Mouse (Mus musculus) forebrain, embryonic 13.5 days (tissue): ENCODE data around the gene Snx25. TPM values are rescaled to one million over a fixed set of nuclear protein-coding genes. Genes with fewer than 3 reads are reported as not detected.

ENCODE experiments used
- ATAC-seq: fragments of 200-750 bp; cut with Nextera tagmentation; 2 replicates; pipeline ENCODE4 v1.8.0; 2017
- H3K27ac ChIP-seq: fragments of 300-500 bp; sonication (generic); 2 replicates; pipeline ENCODE4 v1.5.1; 2015; ENCODE audit warnings: inconsistent platforms, mild to moderate bottlenecking, moderate library complexity
- H3K27me3 ChIP-seq: fragments of 300-500 bp; sonication (generic); 2 replicates; pipeline ENCODE4 v1.6.1; 2015; ENCODE audit warnings: mild to moderate bottlenecking, inconsistent platforms
- H3K36me3 ChIP-seq: fragments of 300-500 bp; sonication (generic); 2 replicates; pipeline ENCODE4 v1.6.1; 2015; ENCODE audit warnings: mild to moderate bottlenecking, inconsistent platforms; ENCODE audit not compliant: poor library complexity, severe bottlenecking
- H3K4me1 ChIP-seq: fragments of 300-500 bp; sonication (generic); 2 replicates; pipeline ENCODE4 v1.6.1; 2015; ENCODE audit warnings: inconsistent platforms
- H3K4me2 ChIP-seq: fragments of 300-500 bp; sonication (generic); 2 replicates; pipeline ENCODE4 v1.6.1; 2015; ENCODE audit warnings: inconsistent platforms, mild to moderate bottlenecking, moderate library complexity
- H3K4me3 ChIP-seq: fragments of 300-500 bp; sonication (generic); 2 replicates; pipeline ENCODE4 v1.5.1; 2015; ENCODE audit warnings: mild to moderate bottlenecking, inconsistent platforms
- H3K9ac ChIP-seq: fragments of 300-500 bp; sonication (generic); 2 replicates; pipeline ENCODE4 v1.6.1; 2015; ENCODE audit warnings: mild to moderate bottlenecking, inconsistent platforms
- H3K9me3 ChIP-seq: fragments of 300-500 bp; sonication (generic); replicated peaks from 2 replicates; pipeline ENCODE4 v1.6.1; 2016; ENCODE audit warnings: inconsistent platforms
- WGBS: fragments of 180-500 bp; shearing (Covaris S2); methylation state at CpG from one replicate; pipeline ENCODE4 v1.1.7; 2015; 5-methylcytosine and 5-hydroxymethylcytosine counted together
- polyA plus RNA-seq: library from polyadenylated mRNA; unstranded; fragments of >200 nt; fragmentation: Nextera tagmentation; extraction: Ambion mirVana; gene quantifications from 2 replicates; pipeline ENCODE4 v1.2.1, GENCODE M21; 2015

Gene Snx25
- polyA plus RNA-seq, 1 experiment from 2014 or later = 3.8 TPM

GRCm38 (mm10) chr8:45999784-46000705 is 151.9 kb downstream of the Snx25 start:
- Histone ChIP-seq H3K27ac (peak overlapping the region; percentile 97), H3K9me3 (no peaks in the 10 kb centered on the region), H3K27me3 (no peaks in the 10 kb centered on the region), H3K4me1 (peaks cover 17% of the 10 kb centered on the region), H3K9ac (peak overlapping the region; percentile 86), H3K36me3 (peaks cover 24% of the 10 kb centered on the region), H3K4me2 (peak overlapping the region; percentile 71), H3K4me3 (peak overlapping the region; percentile 52)
- WGBS = 4% methylated on average over 51 of the region's 55 CpGs
- ATAC-seq = peak; percentile 98

- peak within 1 kb of the TSS; percentile 97 for H3K27ac ChIP-seq
- peak within 1 kb of the TSS; percentile 52 for H3K4me3 ChIP-seq
- H3K9me3 ChIP-seq = no peaks in the 10 kb centered on the region
- peak within 1 kb of the TSS; percentile 71 for H3K4me2 ChIP-seq
- H3K4me1 ChIP-seq = peaks cover 17% of the 10 kb centered on the region
- 3% methylated on average over 22 of the region's 22 CpGs for WGBS
- H3K36me3 ChIP-seq = peaks cover 24% of the 10 kb centered on the region
- H3K27me3 ChIP-seq = no peaks in the 10 kb centered on the region
- peak within 1 kb of the TSS; percentile 86 for H3K9ac ChIP-seq
- no peak for ATAC-seq
Measured at GRCm38 (mm10) chr8:45999138-45999783, 152.7 kb downstream of the Snx25 start, which contains the start of gene Lrp2bp. Gene Lrp2bp, plus strand, starts transcription at chr8:45999303.

- Histone ChIP-seq H3K9ac (no peak overlapping the region), H3K27ac (no peak overlapping the region), H3K36me3 (peaks cover 30% of the 10 kb centered on the region), H3K9me3 (no peaks in the 10 kb centered on the region), H3K4me1 (peaks cover 17% of the 10 kb centered on the region), H3K27me3 (no peaks in the 10 kb centered on the region), H3K4me2 (no peak overlapping the region), H3K4me3 (no peak overlapping the region)
- no peak for ATAC-seq
- 93% methylated on average over 2 of the region's 2 CpGs for WGBS
Measured at GRCm38 (mm10) chr8:45998228-45998627, 153.7 kb downstream of the Snx25 start.

- Histone ChIP-seq H3K4me2 (no peak overlapping the region), H3K36me3 (peaks cover 40% of the 10 kb centered on the region), H3K27ac (no peak overlapping the region), H3K4me1 (peaks cover 17% of the 10 kb centered on the region), H3K9ac (no peak overlapping the region), H3K4me3 (no peak overlapping the region), H3K27me3 (no peaks in the 10 kb centered on the region), H3K9me3 (no peaks in the 10 kb centered on the region)
- WGBS = 89% methylated on average over 3 of the region's 3 CpGs
- ATAC-seq = no peak
Measured at GRCm38 (mm10) chr8:45995576-45995975, 156.4 kb downstream of the Snx25 start.

GRCm38 (mm10) chr8:45994111-45994510 is 157.8 kb downstream of the Snx25 start:
- 98% methylated on average over 2 of the region's 2 CpGs for WGBS
- no peak for ATAC-seq

GRCm38 (mm10) chr8:45990631-45991310 is 161.2 kb downstream of the Snx25 start:
- Histone ChIP-seq H3K36me3 (peaks cover 37% of the 10 kb centered on the region), H3K4me3 (no peak overlapping the region), H3K27me3 (no peaks in the 10 kb centered on the region), H3K9me3 (no peaks in the 10 kb centered on the region), H3K9ac (no peak overlapping the region), H3K4me2 (no peak overlapping the region), H3K4me1 (no peaks in the 10 kb centered on the region), H3K27ac (no peak overlapping the region)
- ATAC-seq = no peak
- 99% methylated on average over 4 of the region's 4 CpGs for WGBS

More at GRCm38 (mm10) chr8:45994111-45994510, 157.8 kb downstream of the Snx25 start:
- H3K4me3 ChIP-seq = no peak overlapping the region
- H3K36me3 ChIP-seq = peaks cover 46% of the 10 kb centered on the region
- H3K4me2 ChIP-seq = no peak overlapping the region
- H3K9ac ChIP-seq = no peak overlapping the region
- H3K4me1 ChIP-seq = peaks cover 8% of the 10 kb centered on the region
- no peak overlapping the region for H3K27ac ChIP-seq
- no peaks in the 10 kb centered on the region for H3K9me3 ChIP-seq
- H3K27me3 ChIP-seq = no peaks in the 10 kb centered on the region

GRCm38 (mm10) chr8:45988189-45988588 is 163.8 kb downstream of the Snx25 start:
- no peak for ATAC-seq
- H3K9me3 ChIP-seq = no peaks in the 10 kb centered on the region
- no peaks in the 10 kb centered on the region for H3K27me3 ChIP-seq
- H3K9ac ChIP-seq = no peak overlapping the region
- 72% methylated on average over 2 of the region's 2 CpGs for WGBS
- no peaks in the 10 kb centered on the region for H3K4me1 ChIP-seq
- H3K36me3 ChIP-seq = peaks cover 34% of the 10 kb centered on the region
- H3K27ac ChIP-seq = no peak overlapping the region
- H3K4me3 ChIP-seq = no peak overlapping the region
- H3K4me2 ChIP-seq = no peak overlapping the region

- H3K9me3 ChIP-seq = no peaks in the 10 kb centered on the region
- peaks cover 42% of the 10 kb centered on the region for H3K36me3 ChIP-seq
- no peak overlapping the region for H3K4me3 ChIP-seq
- no peak overlapping the region for H3K27ac ChIP-seq
- H3K27me3 ChIP-seq = no peaks in the 10 kb centered on the region
- H3K9ac ChIP-seq = no peak overlapping the region
- no peak for ATAC-seq
- 86% methylated on average over 3 of the region's 3 CpGs for WGBS
- H3K4me2 ChIP-seq = no peak overlapping the region
- H3K4me1 ChIP-seq = no peaks in the 10 kb centered on the region
Measured at GRCm38 (mm10) chr8:45986665-45987064, 165.3 kb downstream of the Snx25 start.

Other genes with a start within 250 kb of the Snx25 start
- 0.09 and 0.13 TPM in 2 replicates for gene Ccdc110, start 217.5 kb downstream of the Snx25 start, polyA plus RNA-seq
- 2.9 and 3.9 TPM in 2 replicates for gene 1700029J07Rik, start 176.9 kb downstream of the Snx25 start, polyA plus RNA-seq
- gene Ufsp2, start 176.6 kb downstream of the Snx25 start, polyA plus RNA-seq = 66.3 and 68.9 TPM in 2 replicates
- gene Lrp2bp, start 152.9 kb downstream of the Snx25 start, polyA plus RNA-seq = 0.30 and 0.34 TPM in 2 replicates
- gene Ankrd37, start 146.5 kb downstream of the Snx25 start, polyA plus RNA-seq = 19.8 and 20.7 TPM in 2 replicates
- 22.5 and 27.4 TPM in 2 replicates for gene Cfap97, start 388 bp downstream of the Snx25 start, polyA plus RNA-seq
- gene Slc25a4, start 59.1 kb upstream of the Snx25 start, polyA plus RNA-seq = 568 and 569 TPM in 2 replicates
- 7.9 and 10.5 TPM in 2 replicates for gene Helt, start 142.5 kb upstream of the Snx25 start, polyA plus RNA-seq